Comparison of ENCODE assay signal across 14 mouse cellular contexts in genomic region chr19:6377327-6378040, GRCm38 (mm10). TPM values are rescaled to one million over a fixed set of nuclear protein-coding genes. Genes with fewer than 3 reads are reported as not detected.
DNase-seq lines count a peak whose midpoint lies in the region; ATAC-seq and TF ChIP-seq lines count a peak whose summit lies in the region.
"Had no signal": no experiment of that assay in that cellular context is flagged by ENCODE, and none has a peak within 500 bp of the region (broad histone marks: within the 10 kb centered on the region; RNA-seq: fewer than 3 reads in every experiment).

No protein-coding gene starts in this region.

- TF ChIP-seq POLR2A in myocyte (IDR thresholded peaks at IDR 0.05; ENCODE audit: insufficient read length, low read depth) = no peak

- no peak overlapping the region for H3ac ChIP-seq in myocyte (ENCODE audit: control insufficient read depth, insufficient read length)

- no peak overlapping the region for H3K4me2 ChIP-seq in heart, embryonic 13.5 days
- H3K4me2 ChIP-seq in heart, postnatal 0 days (ENCODE audit: low read depth, low read length) = no peak overlapping the region
- H3K4me2 ChIP-seq in myocyte (ENCODE audit: low read depth) = no peak overlapping the region
- H3K4me2 ChIP-seq in liver, embryonic 11.5 days = no peak overlapping the region
- H3K4me2 ChIP-seq: liver, embryonic 15.5 days had no signal

- peaks cover 11% of the 10 kb centered on the region for H3K79me2 ChIP-seq in myocyte (ENCODE audit: control insufficient read depth, insufficient read depth)

- H3K36me3 ChIP-seq in heart, embryonic 13.5 days = peaks cover 80% of the 10 kb centered on the region
- H3K36me3 ChIP-seq in heart, postnatal 0 days (replicated peaks; ENCODE audit: control insufficient read depth, insufficient read depth, low read length) = peaks cover 55% of the 10 kb centered on the region
- H3K36me3 ChIP-seq in myocyte (ENCODE audit: control insufficient read depth, insufficient read depth) = peaks cover 47% of the 10 kb centered on the region
- peaks cover 58% of the 10 kb centered on the region for H3K36me3 ChIP-seq in liver, embryonic 11.5 days (ENCODE audit: control insufficient read depth, insufficient read depth, low read length)

- H3K27me3 ChIP-seq in heart, embryonic 13.5 days (replicated peaks) = no peaks in the 10 kb centered on the region
- no peaks in the 10 kb centered on the region for H3K27me3 ChIP-seq in heart, postnatal 0 days (ENCODE audit: control insufficient read depth, insufficient read depth, low read length)
- no peaks in the 10 kb centered on the region for H3K27me3 ChIP-seq in myocyte (ENCODE audit: control insufficient read depth, insufficient read depth, insufficient read length)
- H3K27me3 ChIP-seq in liver, embryonic 11.5 days (replicated peaks; ENCODE audit: control insufficient read depth, insufficient read depth, low read length) = no peaks in the 10 kb centered on the region
- H3K27me3 ChIP-seq: liver, embryonic 15.5 days had no signal

- DNase-seq in cerebellum, postnatal 25 days = peak; percentile 57 to 67
- DNase-seq in heart, adult 8-10 months (ENCODE audit: low spot score) = no peak
- peak; percentile 39 for DNase-seq in heart, postnatal 0 days (ENCODE audit: low spot score)
- DNase-seq in liver, embryonic 11.5 days (ENCODE audit: low spot score) = no peak
- DNase-seq: spleen, adult 18-20 months had no signal

- WGBS in heart, embryonic 13.5 days = 68% methylated on average over 11 of the region's 11 CpGs
- 61% methylated on average over 11 of the region's 11 CpGs for WGBS in heart, postnatal 0 days
- 84% methylated on average over 11 of the region's 11 CpGs for WGBS in liver, embryonic 11.5 days

- peak overlapping the region; percentile 59 for H3K27ac ChIP-seq in heart, embryonic 13.5 days (replicated peaks)
- peak overlapping the region; percentile 61 for H3K27ac ChIP-seq in heart, postnatal 0 days (ENCODE audit: low read depth)
- no peak overlapping the region for H3K27ac ChIP-seq in liver, embryonic 11.5 days (ENCODE audit: low read depth, low read length)
- H3K27ac ChIP-seq: embryonic facial prominence, embryonic 10.5 days; liver, embryonic 15.5 days had no signal

- H3K9me3 ChIP-seq in heart, embryonic 13.5 days = no peaks in the 10 kb centered on the region
- no peaks in the 10 kb centered on the region for H3K9me3 ChIP-seq in heart, postnatal 0 days (replicated peaks; ENCODE audit: control insufficient read depth, low read length)
- H3K9me3 ChIP-seq in liver, embryonic 11.5 days (ENCODE audit: control insufficient read depth, low read length) = no peaks in the 10 kb centered on the region
- H3K9me3 ChIP-seq: embryonic facial prominence, embryonic 10.5 days; G1E; liver, embryonic 15.5 days had no signal

- no peak for TF ChIP-seq CTCF in heart, postnatal 0 days (IDR thresholded peaks at IDR 0.05; ENCODE audit: low read depth)

- ATAC-seq in cerebellum, adult (ENCODE audit: insufficient number of reproducible peaks, low FRiP score, low TSS enrichment) = no peak
- ATAC-seq in heart, embryonic 13.5 days (ENCODE audit: extremely low read depth, insufficient number of reproducible peaks, low FRiP score, low TSS enrichment) = no peak
- ATAC-seq in heart, postnatal 0 days (ENCODE audit: insufficient read depth, low read depth) = 0 out of 2 replicates have a peak, but pooled peaks have one; percentile 19
- no peak for ATAC-seq in megakaryocyte-erythroid progenitor cell, adult 5-6 weeks (replicated peaks; ENCODE audit: low FRiP score, low TSS enrichment, poor library complexity, severe bottlenecking)
- no peak for ATAC-seq in liver, embryonic 11.5 days (replicated peaks; ENCODE audit: low FRiP score)
- ATAC-seq: activated CD4-positive, CD25-positive, alpha-beta regulatory T cell, adult 4 months had no signal

- TF ChIP-seq EP300 in heart, postnatal 0 days (IDR thresholded peaks at IDR 0.05; ENCODE audit: low read depth) = no peak

- peaks cover 32% of the 10 kb centered on the region for H3K4me1 ChIP-seq in heart, embryonic 13.5 days
- peaks cover 23% of the 10 kb centered on the region for H3K4me1 ChIP-seq in heart, postnatal 0 days (ENCODE audit: control insufficient read depth, insufficient read depth)
- H3K4me1 ChIP-seq in liver, embryonic 11.5 days (replicated peaks; ENCODE audit: control insufficient read depth, insufficient read depth, low read length) = no peaks in the 10 kb centered on the region; the same call in 1 of the 2 replicates
- H3K4me1 ChIP-seq: embryonic facial prominence, embryonic 10.5 days; liver, embryonic 15.5 days had no signal

- H3K4me3 ChIP-seq in heart, embryonic 13.5 days = no peak overlapping the region
- H3K4me3 ChIP-seq in heart, postnatal 0 days (ENCODE audit: low read depth, low read length) = no peak overlapping the region
- H3K4me3 ChIP-seq in myocyte = no peak overlapping the region
- no peak overlapping the region for H3K4me3 ChIP-seq in liver, embryonic 11.5 days (ENCODE audit: low read depth, low read length)
- H3K4me3 ChIP-seq: embryonic facial prominence, embryonic 10.5 days; liver, embryonic 15.5 days had no signal

- no peak overlapping the region; the same call in 1 of the 2 replicates for H3K9ac ChIP-seq in heart, embryonic 13.5 days
- no peak overlapping the region for H3K9ac ChIP-seq in heart, postnatal 0 days (replicated peaks; ENCODE audit: low read depth, low read length)
- H3K9ac ChIP-seq in liver, embryonic 11.5 days (ENCODE audit: low read depth, low read length) = no peak overlapping the region
- H3K9ac ChIP-seq: liver, embryonic 15.5 days had no signal

TF ChIP-seq in myocyte, 11 proteins besides CTCF, POLR2A, EP300 and RAD21:
- TF ChIP-seq CEBPB (IDR thresholded peaks at IDR 0.05; ENCODE audit: insufficient read depth, poor library complexity, severe bottlenecking) (no peak), POLR2AphosphoS2 (IDR thresholded peaks at IDR 0.05; ENCODE audit: insufficient read length, low read depth) (peak; percentile 22), REST (IDR thresholded peaks at IDR 0.05; ENCODE audit: insufficient read depth, insufficient read length) (no peak)

RNA-seq across cellular contexts. Expression of gene Pygm, which starts 6.7 kb away (rescaled TPM):
- polyA plus RNA-seq in heart, embryonic 13.5 days (2015; fragmentation: Nextera tagmentation; extraction: Ambion mirVana) = 203 and 219 TPM in 2 replicates
- 1,000 to 10,000 TPM; 1,301 to 1,379 (median 1,330) TPM for total RNA-seq in heart, adult 8-10 months (2022)
- 451 and 487 TPM in 2 replicates for total RNA-seq in heart, postnatal 0 days (2014; rRNA removed; ENCODE audit: low replicate concordance)
- polyA plus RNA-seq in heart, postnatal 0 days (2015; fragmentation: Nextera tagmentation; extraction: Ambion mirVana) = 390 and 400 TPM in 2 replicates
- 232 TPM for polyA plus RNA-seq in myocyte (2012; fragmentation: generic; extraction: Trizol)
- 4.9 TPM in 1 of 2 replicates, not detected in the other for total RNA-seq in megakaryocyte-erythroid progenitor cell, adult 5-6 weeks (2014; fragmentation: Nextera tagmentation)
- 0.04 and 4.9 TPM in 2 replicates for total RNA-seq in megakaryocyte-erythroid progenitor cell, adult 5-6 weeks (2017)
- 1.4 and 4.3 TPM in 2 replicates for polyA plus RNA-seq in liver, embryonic 11.5 days (2014; fragmentation: Nextera tagmentation; extraction: Ambion mirVana)

RNA-seq across cellular contexts. Expression of gene Sf1, which starts 14.0 kb away (rescaled TPM):
- polyA plus RNA-seq in heart, embryonic 13.5 days (2015; fragmentation: Nextera tagmentation; extraction: Ambion mirVana) = 89.2 and 89.7 TPM in 2 replicates
- total RNA-seq in heart, adult 8-10 months (2022) = 100 to 1,000 TPM in 1 of 4 experiments, 10 to 100 TPM in 3; 84.3 to 103 (median 91.3) TPM
- total RNA-seq in heart, postnatal 0 days (2014; rRNA removed; ENCODE audit: low replicate concordance) = 41.8 and 94.6 TPM in 2 replicates
- polyA plus RNA-seq in heart, postnatal 0 days (2015; fragmentation: Nextera tagmentation; extraction: Ambion mirVana) = 31.8 and 38.3 TPM in 2 replicates
- 131 TPM for polyA plus RNA-seq in myocyte (2012; fragmentation: generic; extraction: Trizol)
- 286 and 398 TPM in 2 replicates for total RNA-seq in megakaryocyte-erythroid progenitor cell, adult 5-6 weeks (2014; fragmentation: Nextera tagmentation)
- 253 and 302 TPM in 2 replicates for total RNA-seq in megakaryocyte-erythroid progenitor cell, adult 5-6 weeks (2017)
- polyA plus RNA-seq in liver, embryonic 11.5 days (2014; fragmentation: Nextera tagmentation; extraction: Ambion mirVana) = 194 and 203 TPM in 2 replicates

RNA-seq across cellular contexts. Expression of gene Rasgrp2, which starts 21.7 kb away (rescaled TPM):
- polyA plus RNA-seq in heart, embryonic 13.5 days (2015; fragmentation: Nextera tagmentation; extraction: Ambion mirVana) = 38.4 and 53.6 TPM in 2 replicates
- total RNA-seq in heart, adult 8-10 months (2022) = 10 to 100 TPM; 31.2 to 51.0 (median 43.8) TPM
- total RNA-seq in heart, postnatal 0 days (2014; rRNA removed; ENCODE audit: low replicate concordance) = 25.3 and 55.6 TPM in 2 replicates
- polyA plus RNA-seq in heart, postnatal 0 days (2015; fragmentation: Nextera tagmentation; extraction: Ambion mirVana) = 46.6 and 55.5 TPM in 2 replicates
- polyA plus RNA-seq in myocyte (2012; fragmentation: generic; extraction: Trizol) = 8.0 TPM
- total RNA-seq in megakaryocyte-erythroid progenitor cell, adult 5-6 weeks (2014; fragmentation: Nextera tagmentation) = 41.2 and 64.6 TPM in 2 replicates
- total RNA-seq in megakaryocyte-erythroid progenitor cell, adult 5-6 weeks (2017) = 21.6 and 32.0 TPM in 2 replicates
- polyA plus RNA-seq in liver, embryonic 11.5 days (2014; fragmentation: Nextera tagmentation; extraction: Ambion mirVana) = 97.6 and 105 TPM in 2 replicates

RNA-seq across cellular contexts. Expression of gene Map4k2, which starts 36.5 kb away (rescaled TPM):
- polyA plus RNA-seq in heart, embryonic 13.5 days (2015; fragmentation: Nextera tagmentation; extraction: Ambion mirVana) = 12.5 and 13.5 TPM in 2 replicates
- total RNA-seq in heart, adult 8-10 months (2022) = 10 to 100 TPM; 33.4 to 44.4 (median 34.7) TPM
- total RNA-seq in heart, postnatal 0 days (2014; rRNA removed; ENCODE audit: low replicate concordance) = 48.4 and 59.1 TPM in 2 replicates
- 9.6 and 10.1 TPM in 2 replicates for polyA plus RNA-seq in heart, postnatal 0 days (2015; fragmentation: Nextera tagmentation; extraction: Ambion mirVana)
- polyA plus RNA-seq in myocyte (2012; fragmentation: generic; extraction: Trizol) = 10.0 TPM
- total RNA-seq in megakaryocyte-erythroid progenitor cell, adult 5-6 weeks (2014; fragmentation: Nextera tagmentation) = 37.3 and 41.8 TPM in 2 replicates
- total RNA-seq in megakaryocyte-erythroid progenitor cell, adult 5-6 weeks (2017) = 9.4 and 27.2 TPM in 2 replicates
- 12.9 and 14.2 TPM in 2 replicates for polyA plus RNA-seq in liver, embryonic 11.5 days (2014; fragmentation: Nextera tagmentation; extraction: Ambion mirVana)

RNA-seq across cellular contexts. Expression of gene Nrxn2, which starts 41.0 kb away (rescaled TPM):
- polyA plus RNA-seq in heart, embryonic 13.5 days (2015; fragmentation: Nextera tagmentation; extraction: Ambion mirVana) = 0.52 and 0.70 TPM in 2 replicates
- total RNA-seq in heart, adult 8-10 months (2022) = 1 to 10 TPM; 3.3 to 6.8 (median 4.1) TPM
- not detected in 2 replicates for total RNA-seq in heart, postnatal 0 days (2014; rRNA removed; ENCODE audit: low replicate concordance)
- polyA plus RNA-seq in heart, postnatal 0 days (2015; fragmentation: Nextera tagmentation; extraction: Ambion mirVana) = 0.67 and 0.68 TPM in 2 replicates
- 0.01 TPM for polyA plus RNA-seq in myocyte (2012; fragmentation: generic; extraction: Trizol)
- not detected in 2 replicates for total RNA-seq in megakaryocyte-erythroid progenitor cell, adult 5-6 weeks (2014; fragmentation: Nextera tagmentation)
- not detected in 2 replicates for total RNA-seq in megakaryocyte-erythroid progenitor cell, adult 5-6 weeks (2017)
- 1.1 and 1.6 TPM in 2 replicates for polyA plus RNA-seq in liver, embryonic 11.5 days (2014; fragmentation: Nextera tagmentation; extraction: Ambion mirVana)
- total RNA-seq: megakaryocyte, adult 5-6 weeks had no signal

Comparison
In these comparisons a context has a peak if more than half of its experiments do, and no peak if none do; other contexts are left out.
1. DNase-seq: peak in cerebellum, postnatal 25 days (2 of 2) and heart, postnatal 0 days (single experiment); none in heart, adult 8-10 months (single experiment) and liver, embryonic 11.5 days (single experiment).
2. RNA of gene Pygm, which starts 6.7 kb away (polyA plus RNA-seq): 390 to 400 TPM in heart, postnatal 0 days, 232 TPM in myocyte (single experiment) and 203 to 219 TPM in heart, embryonic 13.5 days; 1.4 to 4.3 TPM in liver, embryonic 11.5 days; every median in the first group is over 10 times any median in the second.